ENCODE assay signal across 22 mouse cellular contexts in the genomic region with DNA sequence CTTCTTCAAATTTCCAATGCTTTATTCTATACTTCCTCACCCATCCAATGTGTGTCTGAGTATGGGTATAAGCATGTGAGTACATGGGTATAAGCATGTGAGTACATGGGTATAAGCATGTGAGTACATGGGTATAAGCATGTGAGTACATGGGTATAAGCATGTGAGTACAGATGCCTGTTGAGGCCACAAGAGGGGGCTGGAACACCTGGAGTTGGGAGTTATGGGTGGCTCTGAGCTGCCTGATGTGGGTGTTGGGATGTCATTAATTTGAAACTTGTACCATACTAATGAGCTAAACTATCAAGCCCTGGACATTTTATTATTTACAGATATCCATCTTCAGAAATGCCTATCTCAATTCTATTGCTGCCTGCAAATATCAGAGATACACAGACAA.
A peak's percentile ranks its signal among the peaks of the same experiment; 100 is the strongest.
DNase-seq lines count a peak whose midpoint lies in the region; TF ChIP-seq lines count a peak whose summit lies in the region.
"Had no signal": no experiment of that assay in that cellular context is flagged by ENCODE, and none has a peak within 500 bp of the region (broad histone marks: within the 10 kb centered on the region; RNA-seq: fewer than 3 reads in every experiment).

No protein-coding gene starts in this region.

- no peak overlapping the region for H3K4me2 ChIP-seq in CH12.LX (ENCODE audit: insufficient read depth, low read depth, poor library complexity, severe bottlenecking)
- H3K4me2 ChIP-seq: heart, embryonic 11.5 days; hindbrain, embryonic 13.5 days; intestine, embryonic 15.5 days; limb, embryonic 13.5 days; neural tube, embryonic 12.5 days had no signal

- H3K4me1 ChIP-seq in lung, adult 2 months (ENCODE audit: control insufficient read depth, insufficient read depth, low read length): peaks cover 10% of the 10 kb centered on the region
- peaks cover 8 to 59% of the 10 kb centered on the region in 2 experiments for H3K4me1 ChIP-seq in CH12.LX (ENCODE audit: control insufficient read depth in 1 of 2, insufficient read depth in 2 of 2)
- H3K4me1 ChIP-seq: hindbrain, embryonic 13.5 days; intestine, embryonic 15.5 days; limb, embryonic 13.5 days; neural tube, embryonic 12.5 days had no signal

- H3K79me2 ChIP-seq in CH12.LX (replicated peaks; ENCODE audit: control insufficient read depth, extremely low read depth, insufficient read depth, poor library complexity, severe bottlenecking): no peaks in the 10 kb centered on the region
- H3K79me2 ChIP-seq in macrophage (ENCODE audit: inconsistent target): no peaks in the 10 kb centered on the region

- H3K27me3 ChIP-seq in CH12.LX (replicated peaks): no peaks in the 10 kb centered on the region
- H3K27me3 ChIP-seq: hindbrain, embryonic 13.5 days; intestine, embryonic 15.5 days; limb, embryonic 13.5 days; megakaryocyte, embryonic 14.5 days; neural tube, embryonic 12.5 days had no signal

- in situ Hi-C loops in CH12.LX (cut with MboI; ENCODE audit: low pct_ligation_motif_present, low pct_unique_long_range_greater_than_20kb, low sequenced_read_pairs): no loop called here

- no peak for TF ChIP-seq EP300 in CH12.LX (IDR thresholded peaks at IDR 0.05; ENCODE audit: low read length)

- H3K36me3 ChIP-seq in CH12.LX (replicated peaks in 1 of 2; ENCODE audit: control insufficient read depth in 1 of 2, insufficient read depth in 1 of 2, low read length in 1 of 2) (no peaks in the 10 kb centered on the region), macrophage (ENCODE audit: inconsistent target) (no peaks in the 10 kb centered on the region)
- H3K36me3 ChIP-seq: forebrain, embryonic 10.5 days; hindbrain, embryonic 13.5 days; intestine, embryonic 15.5 days; limb, embryonic 13.5 days; neural tube, embryonic 12.5 days had no signal

- no peak overlapping the region for H3K27ac ChIP-seq in gastrocnemius, adult 2 months
- no peak overlapping the region for H3K27ac ChIP-seq in CH12.LX (ENCODE audit: insufficient read depth, low read depth)
- peak overlapping the region; percentile 89 for H3K27ac ChIP-seq in macrophage
- H3K27ac ChIP-seq: forebrain, embryonic 10.5 days; hindbrain, embryonic 13.5 days; intestine, embryonic 15.5 days; limb, embryonic 13.5 days; neural tube, embryonic 12.5 days had no signal

- H3K9ac ChIP-seq in CH12.LX (ENCODE audit: insufficient read depth, low read depth): no peak overlapping the region
- H3K9ac ChIP-seq: hindbrain, embryonic 13.5 days; intestine, embryonic 15.5 days; limb, embryonic 13.5 days; neural tube, embryonic 12.5 days had no signal

- dilution Hi-C loops in CH12.LX (cut with MboI; ENCODE audit: extremely low pct_ligation_motif_present, extremely low pct_unique_long_range_greater_than_20kb, low sequenced_read_pairs): no loop called here

- peak; percentile 28 for TF ChIP-seq RAD21 in CH12.LX (IDR thresholded peaks at IDR 0.05; ENCODE audit: low read depth, low read length)

- TF ChIP-seq CTCF in gastrocnemius, adult 2 months (IDR thresholded peaks at IDR 0.05): peak; percentile 24; the same call in 1 of the 2 replicates
- TF ChIP-seq CTCF in lung, adult 2 months (IDR thresholded peaks at IDR 0.05; ENCODE audit: insufficient read depth, low read length): 0 out of 2 replicates have a peak, but pooled peaks have one; percentile 13
- TF ChIP-seq CTCF in CH12.LX (conservative IDR thresholded peaks at IDR 0.05 in 1 of 2, IDR thresholded peaks at IDR 0.05 in 1 of 2; ENCODE audit: low read depth in 2 of 2, low read length in 2 of 2): peak in 1 of 2 experiments; percentile 32; a peak in 2 of 4 replicates

- DNase-seq in gastrocnemius, adult 2 months: no peak
- no peak for DNase-seq in gastrocnemius, postnatal 14 days
- DNase-seq in lung, adult 2 months: no peak
- DNase-seq in lung, postnatal 25 days (ENCODE audit: low spot score): no peak
- no peak for DNase-seq in CH12.LX (ENCODE audit: extremely low read depth)
- DNase-seq in urinary bladder, adult 2 months (ENCODE audit: low spot score): no peak
- no peak for DNase-seq in cerebellum, adult 9-10 months
- DNase-seq: B cell, adult 2 months; cerebellum, adult 8-10 months; gastrocnemius, postnatal 36 days; heart, postnatal 14 days; kidney, postnatal 25 days; lung, adult 18-20 months; right cerebral cortex, postnatal 25 days had no signal

- intact Hi-C loops in gastrocnemius, adult 2 months (cut with DNase I): no loop called here
- intact Hi-C loops in gastrocnemius, postnatal 14 days (cut with DNase I; ENCODE audit: low total_unique reads): no loop called here

- TF ChIP-seq POLR2A in lung, adult 2 months (IDR thresholded peaks at IDR 0.05; ENCODE audit: borderline replicate concordance, extremely low read depth, low read depth, low read length): no peak
- TF ChIP-seq POLR2A in CH12.LX (IDR thresholded peaks at IDR 0.05; ENCODE audit: low read depth, low read length): no peak

- H3K4me3 ChIP-seq in gastrocnemius, adult 2 months: no peak overlapping the region
- H3K4me3 ChIP-seq in lung, adult 2 months (replicated peaks; ENCODE audit: extremely low read depth, low read depth, low read length): no peak overlapping the region
- no peak overlapping the region for H3K4me3 ChIP-seq in CH12.LX (replicated peaks in 1 of 3; ENCODE audit: low read depth in 2 of 3, low read length in 2 of 3, poor library complexity in 1 of 3)
- H3K4me3 ChIP-seq in macrophage (ENCODE audit: inconsistent target): no peak overlapping the region
- H3K4me3 ChIP-seq: forebrain, embryonic 10.5 days; hindbrain, embryonic 13.5 days; intestine, embryonic 15.5 days; limb, embryonic 13.5 days; megakaryocyte, embryonic 14.5 days; neural tube, embryonic 12.5 days had no signal

- H3K9me3 ChIP-seq in CH12.LX (replicated peaks; ENCODE audit: low read length): no peaks in the 10 kb centered on the region
- H3K9me3 ChIP-seq: forebrain, embryonic 10.5 days; hindbrain, embryonic 13.5 days; intestine, embryonic 15.5 days; limb, embryonic 13.5 days; megakaryocyte, embryonic 14.5 days; neural tube, embryonic 12.5 days had no signal

TF ChIP-seq in CH12.LX, 34 proteins besides CTCF, POLR2A, EP300 and RAD21:
- no peak for TF ChIP-seq POLR2AphosphoS2 (IDR thresholded peaks at IDR 0.05; ENCODE audit: low read depth, low read length)
- no peak for TF ChIP-seq RCOR1 (conservative IDR thresholded peaks at IDR 0.05; ENCODE audit: low read depth, low read length)
- peak; percentile 24 for TF ChIP-seq SMC3 (IDR thresholded peaks at IDR 0.05; ENCODE audit: low read depth, low read length)
